Mouse (Mus musculus) E14TG2a.4 (cell line): Measurements from ENCODE around the gene Gm8897.
"Not testable (repeated sequence)": the region's sequence is repeated elsewhere in the genome, so short reads cannot be mapped to it uniquely, and the experiment has no call there.

Experiments used
- H3K27me3 ChIP-seq: 2 replicates; pipeline ENCODE4 v1.6.1; 2014; ENCODE audit warnings: low read length, control low read depth; ENCODE audit not compliant: insufficient read depth
- H3K36me3 ChIP-seq: 2 replicates; pipeline ENCODE4 v1.6.1; 2014; ENCODE audit warnings: low read length, control low read depth; ENCODE audit not compliant: insufficient read depth
- H3K4me1 ChIP-seq: replicated peaks from 2 replicates; pipeline ENCODE4 v1.6.1; 2014; ENCODE audit warnings: low read depth, low read length, control low read depth
- H3K4me3 ChIP-seq: replicated peaks from 2 replicates; pipeline ENCODE4 v1.5.1; 2014; ENCODE audit warnings: mild to moderate bottlenecking, low read length
- H3K9me3 ChIP-seq: 2 replicates; pipeline ENCODE4 v1.6.1; 2014; ENCODE audit warnings: low read length, control low read depth

The Gm8897 gene

GRCm38 (mm10) chr5:11416118-11416517 lies at the start of gene Gm8897:
Gene Gm8897 (plus strand): TSS chr5:11416418.
- H3K4me1 ChIP-seq, H3K27me3 ChIP-seq, H3K4me3 ChIP-seq, H3K36me3 ChIP-seq, H3K9me3 ChIP-seq: not testable (repeated sequence)

GRCm38 (mm10) chr5:11416691-11417090 lies 473 bp downstream of the Gm8897 start:
- H3K4me3 ChIP-seq, H3K36me3 ChIP-seq, H3K27me3 ChIP-seq, H3K9me3 ChIP-seq, H3K4me1 ChIP-seq: not testable (repeated sequence)
